Mouse (Mus musculus): Measurements from ENCODE around the gene Fam83f.

GRCm38 (mm10) chr15:80664444-80664843 is 7.2 kb upstream of the Fam83f start:
- TF ChIP-seq CTCF (IDR thresholded peaks at IDR 0.05; ENCODE audit: control insufficient read depth, insufficient read depth, insufficient read length) (no peak), MAX (IDR thresholded peaks at IDR 0.05) (no peak), MYOG (IDR thresholded peaks at IDR 0.05; ENCODE audit: control insufficient read depth, extremely low read depth, insufficient read length) (no peak), MYOD1 (IDR thresholded peaks at IDR 0.05; ENCODE audit: control insufficient read depth, insufficient read length, low read depth) (no peak), CEBPB (IDR thresholded peaks at IDR 0.05; ENCODE audit: low read depth) (no peak), USF1 (IDR thresholded peaks at IDR 0.05; ENCODE audit: low read depth) (no peak), FOSL1 (IDR thresholded peaks at IDR 0.05; ENCODE audit: insufficient read depth, low read length, poor library complexity, severe bottlenecking) (no peak)
